Mouse (Mus musculus) sigmoid colon, adult 10 weeks (tissue): ENCODE measurements around the gene Olfr3. TPM values are rescaled to one million over a fixed set of nuclear protein-coding genes. Genes with fewer than 3 reads are reported as not detected.

Source experiments
- polyA plus RNA-seq: library from polyadenylated mRNA; stranded (reverse); fragments of 350-450 nt; fragmentation: Illumina TruSeq; extraction: RNeasy Lipid Tissue Mini Kit (QIAGEN cat#74804); gene quantifications from one replicate; pipeline ENCODE4 v1.2.3, GENCODE M21; 2014; ENCODE audit warnings: low read depth, low replicate concordance

Gene Olfr3
- not detected for polyA plus RNA-seq

GRCm38 (mm10) chr2:36816932-36817331 lies at the start of gene Olfr3:
Gene Olfr3, minus strand, starts transcription at chr2:36817032.

DNA sequence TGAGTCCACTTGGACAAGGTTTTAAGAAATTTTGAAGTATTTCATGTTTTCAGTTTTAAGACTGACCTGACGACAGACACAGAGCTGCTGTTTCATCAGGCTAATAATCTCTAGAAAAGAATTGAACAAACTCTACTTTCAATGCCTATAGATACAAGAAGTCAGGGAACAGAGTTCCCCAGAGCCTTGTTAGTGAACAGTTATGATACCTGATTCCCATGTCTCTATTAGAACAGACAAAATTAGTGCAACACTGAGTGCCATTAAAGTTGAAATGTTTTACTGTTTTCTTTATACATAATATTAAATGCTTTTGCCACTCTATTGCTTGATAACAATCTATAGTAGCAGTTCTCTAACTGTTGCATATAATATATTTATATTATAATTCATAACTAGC lies 45.7 kb upstream of the Olfr3 start, which contains the start of gene Olfr351:
TSS of gene Olfr351 (minus strand) at position 101 of the 400 bp plus-strand sequence.

DNA sequence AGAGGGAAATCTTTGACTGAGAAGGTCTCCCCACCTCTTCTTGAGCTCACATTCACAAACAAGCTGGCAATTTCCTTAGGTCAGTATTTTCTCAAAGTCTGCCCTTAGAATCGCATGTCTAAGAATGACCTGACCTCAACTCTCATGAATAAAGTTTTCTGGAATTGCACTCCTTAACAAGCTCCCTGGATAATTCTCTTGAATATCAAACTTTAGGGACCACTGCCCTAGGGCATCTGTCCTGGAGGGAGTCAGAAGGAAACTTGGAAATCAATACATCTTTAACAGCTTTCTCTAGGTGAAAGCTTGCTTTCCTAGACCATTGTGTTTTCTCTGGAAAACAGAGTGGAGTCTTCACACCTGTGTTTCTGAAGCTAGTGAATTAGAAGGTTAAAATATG lies 29.2 kb upstream of the Olfr3 start, which contains the start of gene Olfr350:
TSS of gene Olfr350 (plus strand) at position 301 of the 400 bp plus-strand sequence.

GRCm38 (mm10) chr2:36790238-36790637 lies 26.6 kb downstream of the Olfr3 start, which contains the start of gene Olfr50:
Gene Olfr50, plus strand, starts transcription at chr2:36790538.

GRCm38 (mm10) chr2:36783976-36784375 lies 32.9 kb downstream of the Olfr3 start, which contains the start of gene Olfr348:
Gene Olfr348, plus strand, starts transcription at chr2:36784276.

Other genes with a start within 250 kb of the Olfr3 start
- not detected for gene Olfr345, start 177.0 kb downstream of the Olfr3 start, polyA plus RNA-seq
- gene Olfr346, start 131.2 kb downstream of the Olfr3 start, polyA plus RNA-seq, result not detected
- gene Olfr347, start 85.1 kb downstream of the Olfr3 start, polyA plus RNA-seq, result not detected
- gene Olfr348, start 32.8 kb downstream of the Olfr3 start, polyA plus RNA-seq, result not detected
- not detected for gene Olfr50, start 26.5 kb downstream of the Olfr3 start, polyA plus RNA-seq
- gene Olfr350, start 29.3 kb upstream of the Olfr3 start, polyA plus RNA-seq, result not detected
- gene Olfr351, start 45.6 kb upstream of the Olfr3 start, polyA plus RNA-seq, result not detected
- gene Olfr352, start 51.4 kb upstream of the Olfr3 start, polyA plus RNA-seq, result not detected
- gene Olfr353, start 75.9 kb upstream of the Olfr3 start, polyA plus RNA-seq, result not detected
- not detected for gene Olfr354, start 88.6 kb upstream of the Olfr3 start, polyA plus RNA-seq
- not detected for gene Olfr355, start 111.9 kb upstream of the Olfr3 start, polyA plus RNA-seq
- not detected for gene Olfr356, start 120.1 kb upstream of the Olfr3 start, polyA plus RNA-seq
- gene Olfr357, start 176.8 kb upstream of the Olfr3 start, polyA plus RNA-seq, result not detected
- gene Olfr358, start 192.3 kb upstream of the Olfr3 start, polyA plus RNA-seq, result not detected
- gene Olfr360, start 248.7 kb upstream of the Olfr3 start, polyA plus RNA-seq, result not detected